Mouse (Mus musculus): ENCODE measurements around the gene Tmem259. TPM values are rescaled to one million over a fixed set of nuclear protein-coding genes. Genes with fewer than 3 reads are reported as not detected.

Tmem259 gene
- polyA plus RNA-seq, 1 experiment: 293 TPM

DNA sequence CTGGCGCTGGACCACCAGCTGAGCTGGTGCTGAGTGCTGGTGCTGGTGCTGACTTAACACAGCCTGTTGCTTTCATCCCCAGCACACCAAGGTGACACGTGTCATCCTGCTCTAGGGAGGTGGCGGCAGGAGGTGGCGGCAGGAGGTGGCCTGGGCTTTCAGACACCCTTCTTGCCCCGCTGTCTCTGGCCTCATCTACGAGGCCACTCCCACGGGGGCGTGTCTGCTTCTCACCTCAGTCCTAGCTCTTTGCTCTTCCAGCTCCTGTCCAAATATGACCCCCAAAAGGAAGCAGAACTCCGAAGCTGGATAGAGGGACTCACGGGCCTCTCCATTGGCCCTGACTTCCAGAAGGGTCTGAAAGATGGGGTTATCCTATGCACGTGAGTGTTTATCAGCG is 7.0 kb upstream of the Tmem259 start:
- TF ChIP-seq FLI1 (IDR thresholded peaks at IDR 0.05; ENCODE audit: low read length) (no peak), GATA1 (IDR thresholded peaks at IDR 0.05; ENCODE audit: borderline replicate concordance, low read length) (no peak)
- Histone ChIP-seq H3K9me3 (peaks cover 15% of the 10 kb centered on the region), H3K4me3 (replicated peaks) (peak overlapping the region; percentile 76), H3K27me3 (replicated peaks) (no peaks in the 10 kb centered on the region), H3K36me3 (replicated peaks; ENCODE audit: low read length) (peaks cover 68% of the 10 kb centered on the region), H3K4me1 (peaks cover 95% of the 10 kb centered on the region)

DNA sequence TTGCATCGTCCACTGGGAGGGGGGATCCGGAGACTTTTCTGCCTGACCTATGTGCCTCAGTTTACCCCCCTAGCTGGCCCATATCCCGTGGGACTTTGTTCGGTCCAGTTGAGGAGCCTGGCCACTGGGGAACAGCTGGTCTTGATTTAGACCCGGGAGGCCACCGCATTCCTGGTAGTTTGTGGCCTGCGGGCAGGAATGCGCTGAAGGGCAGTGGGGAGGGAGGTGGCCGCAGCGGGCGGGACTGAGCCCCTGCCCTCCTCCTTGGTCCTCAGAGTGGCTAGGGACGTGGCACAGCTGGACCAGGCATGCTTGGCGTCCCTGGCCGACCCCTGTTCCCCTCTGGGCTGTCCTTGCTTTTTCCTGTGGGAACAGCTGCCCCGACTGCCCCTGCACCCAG is 5.7 kb upstream of the Tmem259 start:
- peaks cover 90% of the 10 kb centered on the region for H3K4me1 ChIP-seq
- H3K4me3 ChIP-seq (replicated peaks): peak overlapping the region; percentile 96
- TF ChIP-seq FLI1 (IDR thresholded peaks at IDR 0.05; ENCODE audit: low read length) (no peak), GATA1 (IDR thresholded peaks at IDR 0.05; ENCODE audit: borderline replicate concordance, low read length) (no peak)
- peaks cover 56% of the 10 kb centered on the region for H3K36me3 ChIP-seq (replicated peaks; ENCODE audit: low read length)
- no peaks in the 10 kb centered on the region for H3K27me3 ChIP-seq (replicated peaks)
- peaks cover 15% of the 10 kb centered on the region for H3K9me3 ChIP-seq

DNA sequence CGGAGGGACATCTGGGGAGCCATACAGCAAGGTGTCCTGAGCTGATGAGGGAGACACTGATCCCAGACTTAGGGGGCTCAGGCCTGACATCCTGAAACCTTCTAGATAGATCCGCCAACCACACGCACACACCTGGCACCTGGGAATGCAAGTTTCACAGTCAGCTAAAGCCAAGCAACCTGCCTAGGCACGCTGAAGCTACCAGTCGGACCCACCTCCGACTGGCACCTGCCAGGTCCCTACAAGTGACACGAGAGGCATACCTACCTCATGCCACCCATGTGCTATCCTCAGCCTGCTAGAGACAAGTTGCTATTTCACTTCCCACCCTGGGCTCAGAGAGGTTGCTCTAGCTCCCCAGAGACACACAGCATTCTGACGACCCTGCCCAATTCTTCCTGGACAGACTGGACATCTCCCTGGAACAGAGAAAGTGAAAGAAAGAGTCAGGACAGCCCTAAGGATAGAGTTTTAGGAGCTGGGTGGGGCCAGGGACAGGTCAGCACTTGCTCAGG is 5.2 kb upstream of the Tmem259 start:
- TF ChIP-seq GATA1 (IDR thresholded peaks at IDR 0.05; ENCODE audit: borderline replicate concordance, low read length) (no peak), FLI1 (IDR thresholded peaks at IDR 0.05; ENCODE audit: low read length) (no peak)
- no peaks in the 10 kb centered on the region for H3K27me3 ChIP-seq (replicated peaks)
- H3K36me3 ChIP-seq (replicated peaks; ENCODE audit: low read length): peaks cover 51% of the 10 kb centered on the region
- peaks cover 84% of the 10 kb centered on the region for H3K4me1 ChIP-seq
- peaks cover 15% of the 10 kb centered on the region for H3K9me3 ChIP-seq
- H3K4me3 ChIP-seq (replicated peaks): peak overlapping the region; percentile 96

DNA sequence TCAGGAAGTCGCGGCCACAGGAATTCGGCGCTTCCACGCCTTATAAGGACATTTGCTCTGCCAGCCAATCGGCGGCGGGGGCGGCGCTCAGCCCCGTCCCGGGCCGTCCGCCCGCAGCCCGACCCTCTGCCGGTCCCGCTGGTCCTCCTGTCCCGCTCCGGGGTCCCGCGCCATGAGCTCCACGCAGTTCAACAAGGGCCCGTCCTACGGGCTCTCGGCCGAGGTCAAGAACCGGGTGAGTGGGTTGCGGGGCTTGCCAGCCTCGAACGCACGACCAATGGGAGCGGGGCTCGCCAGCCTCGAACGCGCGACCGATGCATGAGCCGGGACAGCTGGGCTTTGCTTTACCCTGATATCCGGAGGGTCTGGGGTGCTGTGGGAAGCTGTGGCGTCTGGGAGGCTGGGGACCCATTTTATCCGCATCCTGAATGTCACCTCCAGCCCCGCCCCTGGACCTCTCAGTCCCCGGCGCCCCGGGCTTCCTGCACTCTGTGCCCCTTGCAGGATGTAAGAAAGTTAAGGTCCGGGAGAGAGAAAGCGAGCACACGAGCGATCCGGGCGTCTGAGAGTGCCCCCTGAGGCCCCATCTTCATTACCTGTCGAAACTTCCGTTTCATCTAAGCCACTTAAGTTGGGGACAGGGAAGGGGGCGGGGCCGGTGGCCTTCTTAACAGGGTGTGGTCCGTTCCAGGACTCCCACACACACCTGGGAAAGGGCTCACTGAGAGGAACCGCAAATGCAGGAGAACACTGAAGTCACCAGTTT is 4.6 kb upstream of the Tmem259 start, which contains the start of gene Cnn2:
Gene Cnn2, plus strand, starts transcription at position 79 of the 766 bp plus-strand sequence.
- H3K27me3 ChIP-seq (replicated peaks): no peaks in the 10 kb centered on the region
- peaks cover 79% of the 10 kb centered on the region for H3K4me1 ChIP-seq
- TF ChIP-seq FLI1 (IDR thresholded peaks at IDR 0.05; ENCODE audit: low read length) (no peak), GATA1 (IDR thresholded peaks at IDR 0.05; ENCODE audit: borderline replicate concordance, low read length) (no peak)
- H3K9me3 ChIP-seq: peaks cover 15% of the 10 kb centered on the region
- peaks cover 45% of the 10 kb centered on the region for H3K36me3 ChIP-seq (replicated peaks; ENCODE audit: low read length)
- peak within 1 kb of the TSS; percentile 96 for H3K4me3 ChIP-seq (replicated peaks)

DNA sequence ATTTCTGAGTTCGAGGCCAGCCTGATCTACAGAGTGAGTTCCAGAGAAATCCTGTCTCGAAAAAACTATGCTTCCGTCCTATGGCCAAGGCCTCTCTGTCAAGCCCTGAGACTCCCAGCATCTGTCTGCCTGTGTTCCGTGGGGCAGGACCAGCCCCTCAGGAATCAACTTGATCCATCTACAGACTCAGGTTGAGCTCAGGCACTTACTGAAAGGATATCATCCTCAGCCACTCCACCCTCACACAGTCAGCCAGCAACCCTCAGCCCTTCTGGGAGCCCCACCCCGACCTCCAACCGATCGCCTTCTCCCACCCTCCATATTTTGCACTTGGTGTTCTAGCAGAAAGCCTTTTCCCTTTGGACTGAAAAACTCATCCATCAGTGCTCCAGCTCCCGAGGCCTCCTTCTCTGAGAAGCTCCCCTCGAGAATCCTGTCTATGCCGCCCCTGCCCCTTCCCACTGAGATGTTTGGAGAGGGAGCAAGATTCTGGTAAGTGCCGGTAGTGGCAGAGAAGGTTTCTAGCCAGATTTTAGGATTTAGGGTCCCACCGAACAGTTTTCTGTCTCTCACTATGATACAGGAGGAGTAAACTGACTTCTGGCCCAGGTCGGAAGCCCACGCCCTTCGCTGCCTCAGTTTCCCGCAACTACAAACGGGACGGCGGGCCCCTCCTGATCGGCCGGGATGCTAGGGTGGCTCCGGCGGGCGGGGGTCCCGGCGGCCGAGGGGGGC is 3.8 kb upstream of the Tmem259 start:
- Histone ChIP-seq H3K27me3 (replicated peaks) (no peaks in the 10 kb centered on the region), H3K36me3 (replicated peaks; ENCODE audit: low read length) (peaks cover 39% of the 10 kb centered on the region), H3K4me1 (peaks cover 79% of the 10 kb centered on the region), H3K9me3 (peaks cover 15% of the 10 kb centered on the region), H3K4me3 (replicated peaks) (peak overlapping the region; percentile 96)
- TF ChIP-seq FLI1 (IDR thresholded peaks at IDR 0.05; ENCODE audit: low read length) (no peak), GATA1 (IDR thresholded peaks at IDR 0.05; ENCODE audit: borderline replicate concordance, low read length) (no peak)

DNA sequence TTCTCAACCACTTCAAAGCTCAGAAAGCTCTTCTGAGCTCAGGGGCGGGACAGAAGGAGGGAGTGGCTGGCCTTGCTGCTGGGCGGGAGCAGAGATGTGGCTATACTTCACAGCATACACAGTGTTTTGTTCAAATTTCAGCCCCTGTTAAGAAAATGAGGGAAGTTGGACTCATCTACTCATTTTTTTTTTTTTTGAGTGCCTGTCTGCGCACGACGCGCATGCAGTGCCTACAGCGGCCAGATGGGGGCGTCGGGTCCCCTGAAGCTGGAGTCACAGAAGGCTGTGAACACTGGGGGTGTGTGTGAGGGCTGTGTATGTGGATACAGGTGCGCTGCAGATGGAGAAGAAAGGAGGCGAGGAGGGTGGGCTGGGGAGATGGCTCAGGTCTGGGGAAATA is 2.8 kb upstream of the Tmem259 start:
- Histone ChIP-seq H3K27me3 (replicated peaks) (no peaks in the 10 kb centered on the region), H3K36me3 (replicated peaks; ENCODE audit: low read length) (peaks cover 36% of the 10 kb centered on the region), H3K4me1 (peaks cover 81% of the 10 kb centered on the region), H3K4me3 (replicated peaks) (peak overlapping the region; percentile 88), H3K9me3 (peaks cover 8% of the 10 kb centered on the region)
- TF ChIP-seq GATA1 (IDR thresholded peaks at IDR 0.05; ENCODE audit: borderline replicate concordance, low read length) (no peak), FLI1 (IDR thresholded peaks at IDR 0.05; ENCODE audit: low read length) (no peak)

DNA sequence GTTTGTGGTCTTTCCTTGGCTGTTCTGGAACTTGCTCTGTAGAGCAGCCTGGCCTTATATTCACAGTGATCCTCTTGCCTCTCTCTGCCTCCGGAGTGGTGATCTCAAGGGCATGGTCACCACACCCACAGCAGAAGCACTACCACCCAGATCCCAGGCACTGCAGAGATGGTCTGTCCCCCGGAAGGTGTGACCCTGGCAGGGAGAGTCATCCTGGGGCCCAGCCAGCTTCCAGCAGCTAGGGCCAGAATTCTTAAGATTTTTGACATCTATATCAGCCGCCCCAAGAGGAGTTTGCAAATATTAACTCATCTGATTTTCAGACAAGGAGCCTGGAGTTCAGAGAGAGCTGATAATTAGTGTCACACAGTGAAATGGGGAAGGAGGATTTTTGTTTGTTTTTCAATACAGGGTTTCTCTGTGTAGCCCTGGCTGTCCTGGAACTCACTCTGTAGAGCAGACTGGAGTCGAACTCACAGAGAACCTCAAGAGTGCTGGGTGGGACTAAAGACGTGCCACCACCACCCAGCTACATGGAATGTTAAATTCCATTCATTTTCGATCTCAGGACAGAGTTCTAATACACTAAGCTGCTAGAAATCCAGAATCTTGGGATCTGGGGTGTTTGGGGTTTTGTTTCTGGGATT is 2.2 kb upstream of the Tmem259 start:
- TF ChIP-seq FLI1 (IDR thresholded peaks at IDR 0.05; ENCODE audit: low read length) (no peak), GATA1 (IDR thresholded peaks at IDR 0.05; ENCODE audit: borderline replicate concordance, low read length) (no peak)
- H3K36me3 ChIP-seq (replicated peaks; ENCODE audit: low read length): peaks cover 35% of the 10 kb centered on the region
- peak overlapping the region; percentile 97 for H3K4me3 ChIP-seq (replicated peaks)
- no peaks in the 10 kb centered on the region for H3K27me3 ChIP-seq (replicated peaks)
- peaks cover 81% of the 10 kb centered on the region for H3K4me1 ChIP-seq
- H3K9me3 ChIP-seq: peaks cover 5% of the 10 kb centered on the region; the same call in 1 of the 2 replicates

DNA sequence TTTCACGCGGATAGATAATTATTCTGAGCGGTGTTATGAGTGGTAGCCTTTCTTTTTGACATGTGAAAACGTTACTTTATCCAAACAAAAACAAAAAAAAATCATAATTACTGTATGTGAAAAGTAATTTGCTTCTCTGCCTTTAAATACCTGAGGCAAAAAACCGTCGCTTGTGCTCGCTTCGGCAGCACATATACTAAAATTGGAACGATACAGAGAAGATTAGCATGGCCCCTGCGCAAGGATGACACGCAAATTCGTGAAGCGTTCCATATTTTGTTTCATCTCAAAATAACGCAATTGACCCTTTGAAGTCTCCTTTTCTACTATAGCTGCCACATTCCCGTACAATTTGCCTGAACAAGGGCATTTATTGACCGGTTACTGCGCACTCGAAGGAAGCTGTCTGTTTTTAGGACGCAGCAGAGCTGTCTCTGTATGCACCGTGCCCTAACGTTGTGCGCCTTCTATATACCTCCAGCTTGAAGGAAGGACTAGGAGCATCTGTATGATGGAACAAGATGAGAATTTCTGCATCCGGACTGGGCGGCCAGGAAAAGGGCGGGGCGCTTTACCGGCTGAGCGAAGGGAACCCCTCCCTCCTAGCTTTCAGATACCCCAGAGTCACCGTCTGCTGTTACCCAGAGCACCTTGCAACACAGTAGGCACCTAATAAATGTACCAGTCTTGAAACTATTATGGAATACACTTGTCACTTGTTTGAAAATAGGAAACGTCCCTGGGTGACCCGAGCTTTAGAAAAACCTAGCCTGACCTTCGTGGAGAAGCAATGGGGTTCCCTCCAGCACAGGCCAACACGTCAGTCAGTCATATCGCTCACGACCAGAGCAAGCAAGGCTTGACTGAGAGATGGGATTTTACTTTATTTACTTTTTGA is 1.5 kb upstream of the Tmem259 start:
- Histone ChIP-seq H3K4me3 (replicated peaks) (peak overlapping the region; percentile 97), H3K27me3 (replicated peaks) (no peaks in the 10 kb centered on the region), H3K36me3 (replicated peaks; ENCODE audit: low read length) (peaks cover 35% of the 10 kb centered on the region), H3K4me1 (peaks cover 81% of the 10 kb centered on the region), H3K9me3 (no peaks in the 10 kb centered on the region)
- TF ChIP-seq FLI1 (IDR thresholded peaks at IDR 0.05; ENCODE audit: low read length): no peak

DNA sequence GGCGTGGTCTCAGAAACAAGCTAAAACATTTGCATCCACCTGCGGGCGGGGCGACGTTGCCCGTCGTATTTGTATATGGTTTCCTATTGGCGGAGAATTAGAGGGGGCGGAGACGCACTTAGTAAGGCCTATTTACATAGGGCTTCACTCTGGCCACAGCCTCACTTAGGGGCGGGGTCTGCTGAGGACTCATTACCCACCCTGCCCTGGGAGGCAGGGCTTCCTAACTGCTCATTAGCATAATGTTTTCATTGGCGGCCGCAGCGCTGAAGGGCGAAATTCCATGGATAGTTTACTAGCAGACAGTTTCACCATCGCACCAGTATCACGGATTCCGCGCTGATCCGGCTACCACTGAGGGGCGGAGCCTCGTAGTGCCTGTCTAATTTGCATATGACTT is 741 bp upstream of the Tmem259 start:
- Histone ChIP-seq H3K36me3 (replicated peaks; ENCODE audit: low read length) (peaks cover 38% of the 10 kb centered on the region), H3K27me3 (replicated peaks) (no peaks in the 10 kb centered on the region), H3K9me3 (no peaks in the 10 kb centered on the region), H3K4me1 (peaks cover 84% of the 10 kb centered on the region), H3K4me3 (replicated peaks) (peak overlapping the region; percentile 97)
- TF ChIP-seq FLI1 (IDR thresholded peaks at IDR 0.05; ENCODE audit: low read length) (no peak), GATA1 (IDR thresholded peaks at IDR 0.05; ENCODE audit: borderline replicate concordance, low read length) (no peak)

Measured in megakaryocyte, embryonic 14.5 days (primary cell).